Mouse (Mus musculus): ENCODE data around the gene Setx. TPM values are rescaled to one million over a fixed set of nuclear protein-coding genes. Genes with fewer than 3 reads are reported as not detected.
"Not testable (repeated sequence)": the region's sequence is repeated elsewhere in the genome, so short reads cannot be mapped to it uniquely, and the experiment has no call there.

Gene Setx
- polyA plus RNA-seq (2011; ENCODE audit: insufficient read depth, insufficient read length, low read depth, missing spikeins): 107 and 113 TPM in 2 replicates

DNA sequence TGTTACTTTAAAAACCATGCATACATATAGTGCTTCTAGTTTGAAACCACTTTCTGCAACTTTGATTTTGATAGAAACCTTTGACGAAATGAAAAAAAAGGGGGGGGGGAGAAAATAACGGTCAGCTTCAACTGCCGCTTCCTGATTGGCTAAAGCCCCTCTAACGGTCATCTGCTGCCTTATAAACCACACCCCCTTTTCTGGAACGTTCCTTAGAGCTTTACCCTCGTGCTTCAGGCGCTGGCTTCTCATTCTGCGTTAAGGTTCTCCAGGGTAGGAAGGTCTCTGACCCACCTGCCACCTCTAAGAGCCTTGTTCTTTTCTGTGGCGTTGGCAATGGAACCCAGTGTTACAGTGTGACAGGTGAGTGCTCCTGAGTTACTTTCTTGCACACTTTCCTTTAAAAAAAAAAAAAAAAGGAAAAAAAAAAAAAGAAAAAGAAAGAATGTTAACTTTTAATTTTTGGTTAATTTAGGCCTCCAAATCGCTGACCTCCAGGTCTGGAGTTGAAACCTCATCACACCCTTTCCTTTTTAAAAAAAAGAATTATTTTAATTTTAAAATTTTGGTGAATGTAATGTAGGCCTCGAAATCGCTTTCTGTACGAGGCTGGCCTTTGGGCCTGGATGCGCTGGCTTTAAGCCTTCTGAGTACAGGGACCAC is at the start of gene Setx:
Gene Setx, plus strand, starts transcription at position 275 of the 663 bp plus-strand sequence.
- Histone ChIP-seq H3K4me1 (ENCODE audit: control insufficient read depth, insufficient read depth, low read length) (peaks cover 5% of the 10 kb centered on the region), H3K9me3 (replicated peaks; ENCODE audit: control insufficient read depth, insufficient read depth, low read length, poor library complexity, severe bottlenecking) (no peaks in the 10 kb centered on the region), H3K4me3 (ENCODE audit: low read depth, low read length) (peak within 1 kb of the TSS; percentile 86), H3K36me3 (ENCODE audit: control insufficient read depth, insufficient read depth, low read length, poor library complexity, severe bottlenecking) (peaks cover 19% of the 10 kb centered on the region), H3K9ac (ENCODE audit: low read depth, poor library complexity, severe bottlenecking) (peak within 1 kb of the TSS; percentile 70), H3K27ac (ENCODE audit: insufficient read depth, low read length) (peak within 1 kb of the TSS; percentile 73), H3K27me3 (ENCODE audit: control insufficient read depth, insufficient read depth, low read length, poor library complexity, severe bottlenecking) (no peaks in the 10 kb centered on the region)
- TF ChIP-seq EP300 (IDR thresholded peaks at IDR 0.05; ENCODE audit: insufficient read depth, low read depth, low read length) (no peak), POLR2A (IDR thresholded peaks at IDR 0.05; ENCODE audit: insufficient read depth, low read length) (no peak), CTCF (IDR thresholded peaks at IDR 0.05; ENCODE audit: low read depth, low read length) (no peak)

DNA sequence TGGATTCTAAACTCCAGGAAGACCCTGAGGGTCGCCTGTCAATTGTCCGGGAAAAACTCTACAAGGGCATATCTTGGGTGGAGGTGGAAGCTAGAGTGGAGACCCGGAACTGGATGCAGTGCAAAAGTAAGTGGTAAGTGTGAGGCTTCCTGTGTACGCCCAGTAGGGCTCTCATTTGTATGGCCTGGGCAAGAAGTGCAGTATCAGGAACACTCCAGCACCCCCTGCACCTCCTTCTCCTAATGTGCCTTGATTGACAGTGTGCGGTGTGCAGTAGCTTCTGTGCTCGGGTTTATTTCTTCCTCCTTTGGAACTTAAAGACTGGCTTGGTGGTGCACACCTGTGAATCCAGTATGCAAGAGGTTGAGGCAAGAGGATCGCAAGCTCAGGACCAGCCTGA is 49.3 kb upstream of the Setx start:
- Histone ChIP-seq H3K4me3 (ENCODE audit: low read depth, low read length) (no peak overlapping the region), H3K27ac (ENCODE audit: insufficient read depth, low read length) (peak overlapping the region; percentile 70), H3K4me1 (ENCODE audit: control insufficient read depth, insufficient read depth, low read length) (peaks cover 5% of the 10 kb centered on the region), H3K9me3 (replicated peaks; ENCODE audit: control insufficient read depth, insufficient read depth, low read length, poor library complexity, severe bottlenecking) (no peaks in the 10 kb centered on the region), H3K27me3 (ENCODE audit: control insufficient read depth, insufficient read depth, low read length, poor library complexity, severe bottlenecking) (no peaks in the 10 kb centered on the region), H3K9ac (ENCODE audit: low read depth, poor library complexity, severe bottlenecking) (no peak overlapping the region), H3K36me3 (ENCODE audit: control insufficient read depth, insufficient read depth, low read length, poor library complexity, severe bottlenecking) (peaks cover 34% of the 10 kb centered on the region)
- TF ChIP-seq POLR2A (IDR thresholded peaks at IDR 0.05; ENCODE audit: insufficient read depth, low read length) (no peak), EP300 (IDR thresholded peaks at IDR 0.05; ENCODE audit: insufficient read depth, low read depth, low read length) (no peak), CTCF (IDR thresholded peaks at IDR 0.05; ENCODE audit: low read depth, low read length) (no peak)

DNA sequence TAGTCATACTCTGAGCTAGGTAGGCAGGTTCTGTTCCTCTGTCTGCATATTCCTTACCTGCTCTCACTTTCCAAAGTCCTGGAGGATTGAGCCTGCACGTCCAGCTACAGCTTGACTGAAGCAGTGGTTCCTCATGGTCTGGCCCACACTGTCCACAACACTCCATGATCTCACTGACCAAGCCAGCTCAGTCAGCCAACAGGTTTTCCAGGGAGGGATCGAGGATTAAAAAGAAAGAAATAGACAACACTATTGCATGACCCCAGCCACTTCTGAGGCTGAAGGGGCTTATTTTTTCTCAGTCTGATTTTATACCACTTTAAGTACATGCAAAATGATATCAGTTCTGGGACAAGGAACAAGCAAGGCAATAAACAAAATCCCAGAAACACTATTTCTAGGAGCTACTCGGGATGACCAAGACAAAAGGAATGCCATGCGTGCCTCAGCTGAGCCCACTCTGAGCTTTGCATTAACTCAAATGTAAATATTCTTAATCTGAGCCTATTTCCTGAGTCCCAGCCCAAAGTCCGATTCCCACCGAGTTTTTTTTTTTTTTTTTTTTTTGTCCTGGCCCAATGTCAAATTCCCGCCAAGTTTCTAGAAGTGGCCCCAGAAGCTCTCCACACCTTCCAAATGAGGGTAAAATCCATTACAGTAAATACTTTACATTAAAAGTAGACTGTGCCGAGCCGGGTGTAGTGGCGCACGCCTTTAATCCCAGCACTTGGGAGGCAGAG is 48.5 kb upstream of the Setx start:
- no peak for TF ChIP-seq EP300 (IDR thresholded peaks at IDR 0.05; ENCODE audit: insufficient read depth, low read depth, low read length)
- TF ChIP-seq POLR2A (IDR thresholded peaks at IDR 0.05; ENCODE audit: insufficient read depth, low read length): no peak
- TF ChIP-seq CTCF (IDR thresholded peaks at IDR 0.05; ENCODE audit: low read depth, low read length): no peak
- no peak overlapping the region for H3K9ac ChIP-seq (ENCODE audit: low read depth, poor library complexity, severe bottlenecking)
- no peaks in the 10 kb centered on the region for H3K27me3 ChIP-seq (ENCODE audit: control insufficient read depth, insufficient read depth, low read length, poor library complexity, severe bottlenecking)

DNA sequence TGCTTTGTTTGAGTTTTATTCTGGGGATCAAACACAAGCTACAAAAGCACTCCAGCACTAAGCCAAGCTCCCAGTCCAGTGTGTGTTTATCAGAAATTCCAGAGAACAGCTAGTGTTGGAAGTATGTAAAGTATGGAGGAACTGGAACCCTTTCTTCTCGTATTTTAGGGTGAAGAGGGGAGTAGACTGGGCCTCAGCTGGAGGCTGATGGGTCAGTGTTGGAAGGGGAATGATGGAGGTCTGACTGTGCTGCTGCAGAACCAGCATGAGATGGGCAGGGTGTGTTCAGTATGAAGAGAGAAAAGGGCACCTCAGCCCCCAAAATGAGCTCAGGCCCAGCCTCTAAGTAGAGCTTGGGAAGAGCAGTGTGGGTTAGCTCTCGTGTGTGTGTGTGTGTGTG is 47.8 kb upstream of the Setx start:
- Histone ChIP-seq H3K4me3 (ENCODE audit: low read depth, low read length) (no peak overlapping the region), H3K9me3 (replicated peaks; ENCODE audit: control insufficient read depth, insufficient read depth, low read length, poor library complexity, severe bottlenecking) (no peaks in the 10 kb centered on the region), H3K4me1 (ENCODE audit: control insufficient read depth, insufficient read depth, low read length) (peaks cover 5% of the 10 kb centered on the region), H3K9ac (ENCODE audit: low read depth, poor library complexity, severe bottlenecking) (no peak overlapping the region), H3K27me3 (ENCODE audit: control insufficient read depth, insufficient read depth, low read length, poor library complexity, severe bottlenecking) (no peaks in the 10 kb centered on the region), H3K27ac (ENCODE audit: insufficient read depth, low read length) (peak overlapping the region; percentile 70), H3K36me3 (ENCODE audit: control insufficient read depth, insufficient read depth, low read length, poor library complexity, severe bottlenecking) (peaks cover 27% of the 10 kb centered on the region)
- TF ChIP-seq POLR2A (IDR thresholded peaks at IDR 0.05; ENCODE audit: insufficient read depth, low read length) (no peak), EP300 (IDR thresholded peaks at IDR 0.05; ENCODE audit: insufficient read depth, low read depth, low read length) (no peak), CTCF (IDR thresholded peaks at IDR 0.05; ENCODE audit: low read depth, low read length) (no peak)

More for the DNA sequence above, 48.5 kb upstream of the Setx start:
- Histone ChIP-seq H3K4me1 (ENCODE audit: control insufficient read depth, insufficient read depth, low read length) (peaks cover 5% of the 10 kb centered on the region), H3K9me3 (replicated peaks; ENCODE audit: control insufficient read depth, insufficient read depth, low read length, poor library complexity, severe bottlenecking) (no peaks in the 10 kb centered on the region), H3K36me3 (ENCODE audit: control insufficient read depth, insufficient read depth, low read length, poor library complexity, severe bottlenecking) (peaks cover 31% of the 10 kb centered on the region), H3K27ac (ENCODE audit: insufficient read depth, low read length) (peak overlapping the region; percentile 70), H3K4me3 (ENCODE audit: low read depth, low read length) (no peak overlapping the region)

DNA sequence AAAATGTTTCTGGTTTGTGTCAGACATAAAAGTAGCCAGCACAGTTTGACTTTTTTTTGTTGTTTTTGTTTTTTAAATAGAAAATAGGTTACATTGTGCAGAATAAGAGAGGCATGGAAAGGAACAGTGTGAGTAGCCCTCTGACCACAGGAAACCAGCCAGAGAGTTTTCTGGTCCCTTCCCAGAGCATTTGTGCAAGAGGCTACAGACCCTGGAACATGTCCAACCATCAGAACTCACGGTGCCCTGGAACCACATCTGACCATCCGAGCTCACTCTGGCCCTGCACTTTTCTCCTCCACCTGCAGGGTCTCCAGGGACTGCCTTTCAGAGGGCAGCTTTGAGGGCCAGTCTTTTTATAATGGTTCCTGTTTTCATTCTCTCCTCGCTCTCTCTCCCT is 42.0 kb upstream of the Setx start:
- Histone ChIP-seq H3K27ac (ENCODE audit: insufficient read depth, low read length) (no peak overlapping the region), H3K4me3 (ENCODE audit: low read depth, low read length) (no peak overlapping the region), H3K9ac (ENCODE audit: low read depth, poor library complexity, severe bottlenecking) (no peak overlapping the region), H3K4me1 (ENCODE audit: control insufficient read depth, insufficient read depth, low read length) (no peaks in the 10 kb centered on the region), H3K27me3 (ENCODE audit: control insufficient read depth, insufficient read depth, low read length, poor library complexity, severe bottlenecking) (no peaks in the 10 kb centered on the region), H3K9me3 (replicated peaks; ENCODE audit: control insufficient read depth, insufficient read depth, low read length, poor library complexity, severe bottlenecking) (no peaks in the 10 kb centered on the region), H3K36me3 (ENCODE audit: control insufficient read depth, insufficient read depth, low read length, poor library complexity, severe bottlenecking) (peaks cover 42% of the 10 kb centered on the region)
- no peak for TF ChIP-seq POLR2A (IDR thresholded peaks at IDR 0.05; ENCODE audit: insufficient read depth, low read length)
- TF ChIP-seq EP300 (IDR thresholded peaks at IDR 0.05; ENCODE audit: insufficient read depth, low read depth, low read length): no peak
- TF ChIP-seq CTCF (IDR thresholded peaks at IDR 0.05; ENCODE audit: low read depth, low read length): no peak

DNA sequence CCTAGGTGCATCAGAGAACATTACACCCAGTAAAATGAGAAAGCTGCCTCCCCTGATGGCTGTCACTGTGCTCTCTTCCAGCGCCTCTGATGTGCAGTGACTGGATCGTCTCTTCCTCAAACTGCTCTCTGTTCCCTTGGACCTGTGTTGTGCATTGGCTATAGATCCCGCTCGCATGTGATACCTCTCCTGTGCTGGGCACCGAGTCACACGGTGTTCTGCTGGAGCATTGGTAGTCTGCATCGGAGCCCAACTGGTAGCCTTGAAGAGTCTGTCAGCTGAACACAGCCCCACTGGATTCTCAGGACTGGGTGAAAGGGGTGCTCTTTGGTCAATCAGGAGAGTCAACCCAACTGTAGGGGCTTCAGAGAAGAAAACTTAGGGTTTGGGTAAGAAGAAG is 38.0 kb upstream of the Setx start:
- H3K4me3 ChIP-seq (ENCODE audit: low read depth, low read length): no peak overlapping the region
- H3K27ac ChIP-seq (ENCODE audit: insufficient read depth, low read length): no peak overlapping the region
- no peak for TF ChIP-seq CTCF (IDR thresholded peaks at IDR 0.05; ENCODE audit: low read depth, low read length)
- no peak for TF ChIP-seq EP300 (IDR thresholded peaks at IDR 0.05; ENCODE audit: insufficient read depth, low read depth, low read length)
- TF ChIP-seq POLR2A (IDR thresholded peaks at IDR 0.05; ENCODE audit: insufficient read depth, low read length): no peak
- H3K27me3 ChIP-seq (ENCODE audit: control insufficient read depth, insufficient read depth, low read length, poor library complexity, severe bottlenecking): no peaks in the 10 kb centered on the region
- peaks cover 28% of the 10 kb centered on the region for H3K36me3 ChIP-seq (ENCODE audit: control insufficient read depth, insufficient read depth, low read length, poor library complexity, severe bottlenecking)
- H3K4me1 ChIP-seq (ENCODE audit: control insufficient read depth, insufficient read depth, low read length): no peaks in the 10 kb centered on the region
- no peaks in the 10 kb centered on the region for H3K9me3 ChIP-seq (replicated peaks; ENCODE audit: control insufficient read depth, insufficient read depth, low read length, poor library complexity, severe bottlenecking)
- H3K9ac ChIP-seq (ENCODE audit: low read depth, poor library complexity, severe bottlenecking): no peak overlapping the region

DNA sequence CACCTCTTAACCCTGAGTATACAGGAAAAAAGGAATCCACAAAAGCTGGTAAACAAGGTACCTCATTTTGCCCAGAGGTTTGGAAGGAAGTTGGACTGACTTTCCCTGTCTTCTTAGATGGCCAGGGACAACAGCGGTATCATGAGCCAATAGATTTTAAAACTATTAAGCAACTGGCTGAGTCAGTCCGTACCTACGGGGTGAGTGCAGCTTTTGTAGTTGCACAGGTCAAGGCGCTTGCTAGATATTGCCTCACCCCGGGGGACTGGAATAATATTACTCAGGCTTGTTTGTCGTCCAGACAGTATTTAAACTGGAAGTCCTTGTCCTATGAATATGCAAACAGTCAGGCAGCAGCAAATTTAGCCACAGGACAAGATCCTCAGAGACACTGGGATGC is 34.7 kb upstream of the Setx start:
- H3K36me3 ChIP-seq (ENCODE audit: control insufficient read depth, insufficient read depth, low read length, poor library complexity, severe bottlenecking); H3K4me3 ChIP-seq (ENCODE audit: low read depth, low read length): not testable (repeated sequence)

More for the DNA sequence above, 34.7 kb upstream of the Setx start:
- not testable (repeated sequence) for H3K27ac ChIP-seq (ENCODE audit: insufficient read depth, low read length); H3K27me3 ChIP-seq (ENCODE audit: control insufficient read depth, insufficient read depth, low read length, poor library complexity, severe bottlenecking); H3K4me1 ChIP-seq (ENCODE audit: control insufficient read depth, insufficient read depth, low read length); H3K9ac ChIP-seq (ENCODE audit: low read depth, poor library complexity, severe bottlenecking); H3K9me3 ChIP-seq (replicated peaks; ENCODE audit: control insufficient read depth, insufficient read depth, low read length, poor library complexity, severe bottlenecking)

Measured in ES-Bruce4 (cell line).